Mouse (Mus musculus): ENCODE results near the gene Stx12. TPM values are rescaled to one million over a fixed set of nuclear protein-coding genes. Genes with fewer than 3 reads are reported as not detected.
A peak's percentile ranks its signal among the peaks of the same experiment; 100 is the strongest.

Stx12 gene
- total and polyA plus RNA-seq, 3 experiments: 16.2 to 32.8 (median 32.5) TPM

GRCm38 (mm10) chr4:132805599-132806197 is 78.6 kb downstream of the Stx12 start:
- intact Hi-C loops (cut with DNase I): no loop called here
- Histone ChIP-seq H3K9ac (ENCODE audit: low read depth, low read length) (no peak overlapping the region), H3K27ac (no peak overlapping the region), H3K36me3 (ENCODE audit: control insufficient read depth, insufficient read depth, low read length) (no peaks in the 10 kb centered on the region), H3K79me2 (replicated peaks; ENCODE audit: control insufficient read depth, insufficient read depth, low read length) (no peaks in the 10 kb centered on the region), H3K4me3 (no peak overlapping the region), H3K4me1 (ENCODE audit: control insufficient read depth, insufficient read depth, low read length) (peaks cover 13% of the 10 kb centered on the region), H3K27me3 (ENCODE audit: control insufficient read depth, insufficient read depth, low read length) (no peaks in the 10 kb centered on the region)
- 53% methylated on average over 12 of the region's 12 CpGs for WGBS
- TF ChIP-seq POLR2A (IDR thresholded peaks at IDR 0.05; ENCODE audit: insufficient read depth, low read depth, low read length) (no peak), EP300 (IDR thresholded peaks at IDR 0.05; ENCODE audit: insufficient read depth, low read depth, low read length) (no peak)
- DNase-seq: no peak

- intact Hi-C loops (cut with DNase I): no loop called here
- WGBS: 80% methylated on average over 5 of the region's 5 CpGs
- no peak for DNase-seq
- Histone ChIP-seq H3K4me1 (ENCODE audit: control insufficient read depth, insufficient read depth, low read length) (peaks cover 13% of the 10 kb centered on the region), H3K79me2 (replicated peaks; ENCODE audit: control insufficient read depth, insufficient read depth, low read length) (no peaks in the 10 kb centered on the region), H3K4me3 (no peak overlapping the region), H3K36me3 (ENCODE audit: control insufficient read depth, insufficient read depth, low read length) (no peaks in the 10 kb centered on the region), H3K9ac (ENCODE audit: low read depth, low read length) (no peak overlapping the region), H3K27ac (no peak overlapping the region), H3K27me3 (ENCODE audit: control insufficient read depth, insufficient read depth, low read length) (no peaks in the 10 kb centered on the region)
- no peak for TF ChIP-seq EP300 (IDR thresholded peaks at IDR 0.05; ENCODE audit: insufficient read depth, low read depth, low read length)
- no peak for TF ChIP-seq POLR2A (IDR thresholded peaks at IDR 0.05; ENCODE audit: insufficient read depth, low read depth, low read length)
- no peak for TF ChIP-seq CTCF (IDR thresholded peaks at IDR 0.05)
These were observed 79.2 kb downstream of the Stx12 start for GRCm38 (mm10) chr4:132805146-132805545.

GRCm38 (mm10) chr4:132804331-132804730 is 80.0 kb downstream of the Stx12 start:
- TF ChIP-seq CTCF (IDR thresholded peaks at IDR 0.05): no peak
- no peak for TF ChIP-seq EP300 (IDR thresholded peaks at IDR 0.05; ENCODE audit: insufficient read depth, low read depth, low read length)
- TF ChIP-seq POLR2A (IDR thresholded peaks at IDR 0.05; ENCODE audit: insufficient read depth, low read depth, low read length): no peak
- DNase-seq: peak in 1 of 2 experiments; percentile 33
- no peak overlapping the region for H3K9ac ChIP-seq (ENCODE audit: low read depth, low read length)
- intact Hi-C loops (cut with DNase I): no loop called here
- no peaks in the 10 kb centered on the region for H3K27me3 ChIP-seq (ENCODE audit: control insufficient read depth, insufficient read depth, low read length)
- WGBS: 86% methylated on average over 6 of the region's 6 CpGs
- H3K36me3 ChIP-seq (ENCODE audit: control insufficient read depth, insufficient read depth, low read length): no peaks in the 10 kb centered on the region
- no peaks in the 10 kb centered on the region for H3K79me2 ChIP-seq (replicated peaks; ENCODE audit: control insufficient read depth, insufficient read depth, low read length)
- H3K4me3 ChIP-seq: no peak overlapping the region
- H3K4me1 ChIP-seq (ENCODE audit: control insufficient read depth, insufficient read depth, low read length): peaks cover 13% of the 10 kb centered on the region
- no peak overlapping the region for H3K27ac ChIP-seq

- H3K4me1 ChIP-seq (ENCODE audit: control insufficient read depth, insufficient read depth, low read length): peaks cover 13% of the 10 kb centered on the region
- 95% methylated on average over 7 of the region's 7 CpGs for WGBS
- intact Hi-C loops (cut with DNase I): no loop called here
- no peak overlapping the region for H3K9ac ChIP-seq (ENCODE audit: low read depth, low read length)
- no peak overlapping the region for H3K27ac ChIP-seq
- no peak overlapping the region for H3K4me3 ChIP-seq
- no peaks in the 10 kb centered on the region for H3K36me3 ChIP-seq (ENCODE audit: control insufficient read depth, insufficient read depth, low read length)
- no peaks in the 10 kb centered on the region for H3K79me2 ChIP-seq (replicated peaks; ENCODE audit: control insufficient read depth, insufficient read depth, low read length)
- no peaks in the 10 kb centered on the region for H3K27me3 ChIP-seq (ENCODE audit: control insufficient read depth, insufficient read depth, low read length)
- no peak for TF ChIP-seq POLR2A (IDR thresholded peaks at IDR 0.05; ENCODE audit: insufficient read depth, low read depth, low read length)
- TF ChIP-seq EP300 (IDR thresholded peaks at IDR 0.05; ENCODE audit: insufficient read depth, low read depth, low read length): no peak
- TF ChIP-seq CTCF (IDR thresholded peaks at IDR 0.05): no peak
- no peak for DNase-seq
These were observed 80.4 kb downstream of the Stx12 start for GRCm38 (mm10) chr4:132803876-132804275.

Other genes with a start within 250 kb of the Stx12 start
- gene Eya3, start 245.5 kb downstream of the Stx12 start, total RNA-seq (2021): 10 to 100 TPM; 29.8 to 31.8 TPM
- gene Eya3, start 245.5 kb downstream of the Stx12 start, polyA plus RNA-seq (2012; rRNA removed): 26.6 and 41.7 TPM in 2 replicates
- gene Xkr8, start 152.0 kb downstream of the Stx12 start, total RNA-seq (2021): 1 to 10 TPM; 1.2 to 2.9 TPM
- gene Xkr8, start 152.0 kb downstream of the Stx12 start, polyA plus RNA-seq (2012; rRNA removed): 1.6 and 3.3 TPM in 2 replicates
- under 1 TPM; 0.82 to 0.86 TPM for gene Smpdl3b, start 127.3 kb downstream of the Stx12 start, total RNA-seq (2021)
- gene Smpdl3b, start 127.3 kb downstream of the Stx12 start, polyA plus RNA-seq (2012; rRNA removed): 1.3 TPM in 2 replicates
- 10 to 100 TPM; 10.5 to 12.4 TPM for gene Rpa2, start 116.2 kb downstream of the Stx12 start, total RNA-seq (2021)
- 9.9 and 14.9 TPM in 2 replicates for gene Rpa2, start 116.2 kb downstream of the Stx12 start, polyA plus RNA-seq (2012; rRNA removed)
- gene Themis2, start 88.1 kb downstream of the Stx12 start, total RNA-seq (2021): 1 to 10 TPM; 1.7 to 2.1 TPM
- 2.4 and 4.5 TPM in 2 replicates for gene Themis2, start 88.1 kb downstream of the Stx12 start, polyA plus RNA-seq (2012; rRNA removed)
- 10 to 100 TPM; 18.2 to 19.3 TPM for gene Ppp1r8, start 41.3 kb downstream of the Stx12 start, total RNA-seq (2021)
- gene Ppp1r8, start 41.3 kb downstream of the Stx12 start, polyA plus RNA-seq (2012; rRNA removed): 18.2 and 33.1 TPM in 2 replicates
- 10 to 100 TPM; 29.5 to 45.1 TPM for gene Fam76a, start 38.0 kb upstream of the Stx12 start, total RNA-seq (2021)
- gene Fam76a, start 38.0 kb upstream of the Stx12 start, polyA plus RNA-seq (2012; rRNA removed): 13.3 and 16.3 TPM in 2 replicates
- gene Fgr, start 89.6 kb upstream of the Stx12 start, total RNA-seq (2021): under 1 TPM; 0.43 to 0.47 TPM
- gene Fgr, start 89.6 kb upstream of the Stx12 start, polyA plus RNA-seq (2012; rRNA removed): 0.73 and 1.7 TPM in 2 replicates
- gene Ahdc1, start 126.8 kb upstream of the Stx12 start, total RNA-seq (2021): 10 to 100 TPM; 42.6 to 50.9 TPM
- 19.5 and 21.8 TPM in 2 replicates for gene Ahdc1, start 126.8 kb upstream of the Stx12 start, polyA plus RNA-seq (2012; rRNA removed)
- gene Wasf2, start 246.0 kb upstream of the Stx12 start, total RNA-seq (2021): 10 to 100 TPM; 77.5 to 83.8 TPM
- 34.6 and 39.7 TPM in 2 replicates for gene Wasf2, start 246.0 kb upstream of the Stx12 start, polyA plus RNA-seq (2012; rRNA removed)

Measured in heart, adult 2 months (tissue).